Mouse (Mus musculus): ENCODE measurements at regions not wholly inside any gene's neighbourhood (a gene's known extent, or its start where the extent isn't known, plus 50 kb on each side); places are given as distances from the start of the nearest gene placed in this dataset.

GRCm38 (mm10) chr15:5512546-5512945 is 268.6 kb upstream of the Ptger4 start:
- TF ChIP-seq KAT2A (conservative IDR thresholded peaks at IDR 0.05; ENCODE audit: low read depth, low read length), result no peak
- TF ChIP-seq CTCF (IDR thresholded peaks at IDR 0.05 in 2 of 3, conservative IDR thresholded peaks at IDR 0.05 in 1 of 3; ENCODE audit: control insufficient read depth in 1 of 3, insufficient read depth in 1 of 3, low read depth in 2 of 3, low read length in 3 of 3, poor library complexity in 1 of 3, severe bottlenecking in 1 of 3), result no peak
- no peak for TF ChIP-seq TBP (IDR thresholded peaks at IDR 0.05; ENCODE audit: low read depth, low read length)
- no peak for TF ChIP-seq POLR2A (IDR thresholded peaks at IDR 0.05; ENCODE audit: control insufficient read depth in 1 of 2, insufficient read depth in 1 of 2, low read depth in 1 of 2, low read length in 2 of 2, poor library complexity in 1 of 2)
- no peak for TF ChIP-seq E2F4 (IDR thresholded peaks at IDR 0.05; ENCODE audit: borderline replicate concordance, low read depth, low read length)
- TF ChIP-seq ZKSCAN1 (IDR thresholded peaks at IDR 0.05; ENCODE audit: low read depth, low read length), result no peak

Measured in MEL (cell line).